Mouse (Mus musculus) cerebral cortex, adult 2 months (tissue): Measurements from ENCODE around the gene Crhr1.

ENCODE experiments used
- WGBS: fragments of 180-500 bp; shearing (Covaris S2); methylation state at CpG from one replicate; pipeline ENCODE4 v1.1.7; 2018; 5-methylcytosine and 5-hydroxymethylcytosine counted together

The Crhr1 gene

GRCm38 (mm10) chr11:104132580-104133441 is at the start of gene Crhr1:
Gene Crhr1, plus strand, starts transcription at chr11:104132855.
- under 1% methylated on average over 75 of the region's 80 CpGs for WGBS

- 42% methylated on average over 7 of the region's 7 CpGs for WGBS
These were observed 49.4 kb upstream of the Crhr1 start for GRCm38 (mm10) chr11:104083248-104083647.

GRCm38 (mm10) chr11:104083716-104084115 is 48.9 kb upstream of the Crhr1 start:
- 72% methylated on average over 6 of the region's 6 CpGs for WGBS

GRCm38 (mm10) chr11:104088519-104088918 is 44.1 kb upstream of the Crhr1 start:
- WGBS, result 47% methylated on average over 10 of the region's 10 CpGs

- WGBS, result 83% methylated on average over 3 of the region's 3 CpGs
These were observed 37.5 kb upstream of the Crhr1 start for GRCm38 (mm10) chr11:104095151-104095550.

- 51% methylated on average over 7 of the region's 7 CpGs for WGBS
These were observed 36.1 kb upstream of the Crhr1 start for GRCm38 (mm10) chr11:104096536-104096935.

GRCm38 (mm10) chr11:104099542-104099941 is 33.1 kb upstream of the Crhr1 start:
- 16% methylated on average over 7 of the region's 7 CpGs for WGBS

GRCm38 (mm10) chr11:104102641-104103040 is 30.0 kb upstream of the Crhr1 start:
- WGBS, result 47% methylated on average over 8 of the region's 8 CpGs

GRCm38 (mm10) chr11:104106329-104106728 is 26.3 kb upstream of the Crhr1 start:
- 40% methylated on average over 5 of the region's 5 CpGs for WGBS

- 72% methylated on average over 2 of the region's 2 CpGs for WGBS
These were observed 25.7 kb upstream of the Crhr1 start for GRCm38 (mm10) chr11:104106969-104107368.

- 81% methylated on average over 1 of the region's 1 CpGs for WGBS
These were observed 22.3 kb upstream of the Crhr1 start for GRCm38 (mm10) chr11:104110366-104110765.

GRCm38 (mm10) chr11:104111851-104112250 is 20.8 kb upstream of the Crhr1 start:
- WGBS, result 73% methylated on average over 11 of the region's 11 CpGs

- 57% methylated on average over 6 of the region's 6 CpGs for WGBS
These were observed 19.0 kb upstream of the Crhr1 start for GRCm38 (mm10) chr11:104113699-104114098.

GRCm38 (mm10) chr11:104114690-104115089 is 18.0 kb upstream of the Crhr1 start:
- WGBS, result 37% methylated on average over 7 of the region's 7 CpGs

- WGBS, result 60% methylated on average over 4 of the region's 4 CpGs
These were observed 14.3 kb upstream of the Crhr1 start for GRCm38 (mm10) chr11:104118356-104118755.

GRCm38 (mm10) chr11:104122966-104123365 is 9.7 kb upstream of the Crhr1 start:
- WGBS, result 54% methylated on average over 7 of the region's 7 CpGs

GRCm38 (mm10) chr11:104123479-104123878 is 9.2 kb upstream of the Crhr1 start:
- 80% methylated on average over 10 of the region's 10 CpGs for WGBS

- WGBS, result 62% methylated on average over 3 of the region's 3 CpGs
These were observed 8.1 kb upstream of the Crhr1 start for GRCm38 (mm10) chr11:104124582-104124981.

GRCm38 (mm10) chr11:104129466-104129865 is 3.2 kb upstream of the Crhr1 start:
- 86% methylated on average over 5 of the region's 5 CpGs for WGBS

GRCm38 (mm10) chr11:104130721-104131647 is 1.7 kb upstream of the Crhr1 start:
- WGBS, result 79% methylated on average over 15 of the region's 15 CpGs

- WGBS, result 2% methylated on average over 21 of the region's 21 CpGs
These were observed 899 bp upstream of the Crhr1 start for GRCm38 (mm10) chr11:104131756-104132155.

GRCm38 (mm10) chr11:104133442-104133983 is 858 bp downstream of the Crhr1 start:
- WGBS, result 1% methylated on average over 47 of the region's 47 CpGs
